Mouse (Mus musculus): Measurements from ENCODE around the gene Gm49339.
"Not testable (repeated sequence)": the region's sequence is repeated elsewhere in the genome, so short reads cannot be mapped to it uniquely, and the experiment has no call there.

Gm49339 gene

DNA sequence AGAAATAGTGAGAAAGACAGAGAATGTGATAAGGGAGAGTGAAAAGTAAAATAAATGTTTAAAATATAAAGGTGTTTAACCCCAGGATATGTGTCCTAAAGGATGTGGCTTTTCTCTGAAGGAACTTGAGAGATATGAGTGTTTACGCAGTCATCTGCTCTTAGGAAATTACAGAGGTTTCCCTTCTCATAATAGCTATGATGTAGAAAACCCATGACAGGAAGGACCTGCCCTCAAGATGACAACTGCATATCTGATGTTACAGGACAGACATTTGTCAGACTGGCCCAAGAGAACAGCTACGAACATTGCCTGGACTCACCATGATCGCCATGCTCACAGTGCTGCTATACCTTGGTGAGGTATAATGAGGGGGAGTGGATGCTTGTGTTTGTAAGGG lies at the start of gene Gm49339, which contains the start of gene Lilr4b:
Gene Gm49339 (plus strand): TSS at position 216 of the 400 bp plus-strand sequence.
Gene Lilr4b (plus strand): TSS at position 236 of the 400 bp plus-strand sequence.
- DNase-seq = not testable (repeated sequence)

DNA sequence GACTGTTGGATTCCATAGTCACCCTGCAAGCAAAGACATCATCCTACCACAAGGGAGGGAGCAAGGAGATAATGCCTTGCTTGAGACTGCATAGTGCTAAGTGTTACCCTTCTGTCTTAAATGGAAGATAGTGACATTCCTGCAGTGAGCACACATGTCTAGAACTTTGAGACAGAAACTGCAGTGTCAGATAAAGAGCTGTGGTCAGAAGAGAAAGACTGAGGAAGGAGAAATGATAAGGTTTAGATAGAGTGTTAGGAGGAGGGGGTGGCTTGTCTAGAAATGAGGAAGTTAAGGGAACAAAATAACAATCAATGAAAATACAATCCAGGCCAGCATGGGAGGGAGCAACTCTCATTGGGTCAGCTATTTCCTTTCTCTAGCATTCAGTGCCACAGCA lies 47.5 kb upstream of the Gm49339 start:
- DNase-seq = no peak

DNA sequence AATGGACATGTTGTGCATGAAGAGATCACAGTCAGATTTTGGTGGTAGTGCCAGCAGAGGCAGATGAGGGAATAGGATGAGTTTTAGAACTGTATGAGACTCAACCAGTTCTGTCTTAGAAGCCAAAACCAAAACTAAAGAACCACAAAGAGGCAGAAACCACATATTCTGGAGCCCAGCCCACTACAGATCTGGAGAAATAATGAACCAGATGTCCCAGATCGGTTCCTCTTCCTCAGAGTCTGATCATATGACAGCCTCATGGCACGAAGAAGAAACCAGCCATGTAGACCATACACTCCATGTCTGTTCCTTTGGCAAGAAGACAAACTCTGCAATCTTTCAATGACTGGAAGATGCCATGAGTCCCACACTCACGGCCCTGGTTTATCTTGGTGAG lies 44.7 kb upstream of the Gm49339 start:
- DNase-seq = no peak

DNA sequence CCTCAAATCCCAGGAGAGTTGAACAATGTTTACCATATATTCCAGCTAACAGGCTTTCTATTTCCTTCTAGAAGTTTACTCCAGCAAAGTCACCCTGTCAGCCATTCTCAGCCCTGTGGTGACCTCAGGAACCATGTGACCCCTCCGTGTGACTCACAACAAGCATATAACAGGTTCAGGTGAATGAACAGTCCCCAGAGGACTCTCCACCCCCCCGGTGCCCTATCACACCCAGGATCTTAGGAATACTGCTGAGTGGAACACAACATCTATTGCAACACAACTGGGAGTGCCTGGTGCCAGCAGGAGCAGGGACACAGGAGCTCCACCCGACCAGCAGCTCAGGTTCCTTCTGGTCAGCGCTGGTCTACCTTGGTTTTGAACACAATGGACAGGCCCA lies 28.8 kb upstream of the Gm49339 start:
- DNase-seq = no peak

DNA sequence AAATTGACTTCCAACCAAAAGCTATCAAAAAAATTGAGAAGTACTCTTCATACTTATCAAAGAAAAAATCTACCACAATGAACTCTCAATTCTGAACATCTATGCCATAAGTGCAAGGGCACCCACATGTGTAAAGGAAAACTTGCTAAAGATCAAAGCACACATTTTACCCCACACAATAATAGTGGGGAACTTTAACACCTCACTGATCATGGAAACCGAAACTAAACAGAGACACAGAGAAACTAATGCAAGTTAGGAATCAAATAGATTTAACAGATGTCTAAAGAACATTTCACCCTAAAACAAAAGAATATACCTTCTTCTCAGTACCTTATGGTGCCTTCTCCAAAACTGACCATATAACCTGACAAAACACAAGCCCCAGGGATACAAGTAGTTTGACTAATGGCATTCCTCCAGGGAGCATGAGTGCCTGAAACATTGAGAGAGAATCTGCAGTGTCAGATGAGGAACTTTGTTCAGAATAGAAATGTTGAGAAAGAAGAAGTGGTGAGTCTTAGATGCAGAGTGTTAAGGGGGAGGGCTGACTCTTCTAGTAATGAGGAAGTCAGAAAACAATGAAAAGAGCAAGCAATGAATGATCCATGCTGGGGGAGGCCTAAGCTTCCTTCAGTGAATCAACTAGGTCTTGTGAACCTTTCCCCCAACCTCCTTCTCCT lies 26.7 kb upstream of the Gm49339 start:
- no peak for DNase-seq

DNA sequence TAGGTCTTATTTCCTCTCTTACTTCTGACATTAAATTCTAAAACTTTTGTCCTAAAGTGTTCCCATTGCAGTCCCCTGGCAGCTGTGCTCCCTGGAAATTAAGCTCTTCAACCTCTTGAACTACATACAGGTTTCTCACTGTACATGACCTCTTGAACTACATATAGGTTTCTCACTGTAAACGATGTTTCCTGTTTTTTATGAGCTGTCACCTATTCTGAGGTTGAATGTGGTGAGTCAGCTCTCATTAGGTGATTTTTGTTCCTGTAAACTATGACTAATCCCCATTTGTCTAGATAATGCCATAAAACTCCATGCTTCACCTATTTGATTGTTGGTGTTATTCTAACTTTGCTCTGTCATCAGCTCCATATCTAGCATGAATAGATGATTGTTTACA lies 26.0 kb upstream of the Gm49339 start:
- DNase-seq = no peak

DNA sequence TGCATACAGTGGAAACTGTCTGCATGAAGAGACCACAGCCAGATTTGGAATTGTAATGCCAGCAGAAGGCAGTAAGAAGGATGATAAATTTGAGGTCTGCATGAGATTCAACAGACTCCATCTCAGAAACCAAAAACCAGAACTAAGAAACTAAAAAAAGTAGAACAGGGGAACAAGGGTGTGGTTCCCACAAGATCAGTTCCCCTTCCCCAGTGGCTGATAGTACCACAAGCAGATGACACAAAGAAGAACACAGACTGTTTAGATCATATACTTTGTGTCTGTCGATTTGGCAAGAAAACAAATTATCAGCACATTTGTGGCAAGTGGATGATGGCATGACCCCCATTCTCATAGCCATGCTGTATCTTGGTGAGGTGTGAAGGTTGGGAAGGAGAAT lies 24.6 kb upstream of the Gm49339 start:
- DNase-seq = no peak

DNA sequence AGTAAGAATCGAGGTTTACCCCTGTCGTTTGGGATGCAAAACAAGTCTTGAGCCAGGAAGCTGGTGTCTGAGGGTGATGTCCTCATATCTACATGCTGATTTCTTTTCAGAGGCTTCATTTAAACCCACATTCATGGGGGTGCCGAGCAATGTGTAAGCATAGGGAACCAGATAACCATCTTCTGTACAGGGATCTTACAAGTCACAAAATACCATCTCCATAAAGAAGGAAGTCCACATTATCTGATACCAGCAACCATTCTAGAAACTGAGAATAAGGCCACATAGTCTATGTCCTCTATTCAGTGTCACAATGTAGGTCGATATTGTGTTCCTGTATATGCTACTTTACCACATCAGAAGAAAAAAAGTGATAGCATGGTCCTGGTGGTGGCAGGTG lies 24.0 kb upstream of the Gm49339 start:
- DNase-seq = no peak

DNA sequence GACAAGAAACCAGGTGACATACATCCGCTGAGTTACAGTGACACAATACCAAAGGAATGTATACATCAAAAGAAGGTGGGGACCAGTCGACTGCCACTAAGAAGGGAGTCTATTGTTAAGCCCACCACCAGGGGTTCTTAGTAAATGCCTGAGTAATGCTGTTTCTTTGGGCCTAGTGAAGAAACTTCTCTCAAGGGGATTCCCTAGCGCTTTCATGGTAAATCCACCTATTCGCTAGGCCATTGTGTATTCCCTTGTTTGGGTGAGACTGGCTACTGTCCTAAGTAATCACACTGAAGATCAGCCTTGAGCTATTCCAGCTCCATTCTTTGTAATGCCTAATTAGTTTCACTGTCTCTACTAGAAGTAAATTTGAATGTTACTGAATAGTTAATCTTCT lies 16.6 kb upstream of the Gm49339 start:
- DNase-seq = not testable (repeated sequence)

DNA sequence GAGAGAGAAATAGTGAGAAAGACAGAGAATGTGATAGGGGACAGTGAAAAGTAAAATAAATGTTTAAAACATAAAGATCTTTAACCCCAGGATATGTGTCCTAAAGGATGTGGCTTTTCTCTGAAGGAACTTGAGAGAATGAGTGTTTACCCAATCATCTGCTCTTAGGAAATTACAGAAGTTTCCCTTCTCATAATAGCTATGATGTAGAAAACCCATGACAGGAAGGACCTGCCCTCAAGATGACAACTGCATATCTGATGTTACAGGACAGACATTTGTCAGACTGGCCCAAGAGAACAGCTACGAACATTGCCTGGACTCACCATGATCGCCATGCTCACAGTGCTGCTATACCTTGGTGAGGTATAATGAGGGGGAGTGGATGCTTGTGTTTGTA lies 10.3 kb downstream of the Gm49339 start, which contains the start of gene Lilrb4a:
Gene Lilrb4a (plus strand): TSS at position 266 of the 400 bp plus-strand sequence.
- not testable (repeated sequence) for DNase-seq

DNA sequence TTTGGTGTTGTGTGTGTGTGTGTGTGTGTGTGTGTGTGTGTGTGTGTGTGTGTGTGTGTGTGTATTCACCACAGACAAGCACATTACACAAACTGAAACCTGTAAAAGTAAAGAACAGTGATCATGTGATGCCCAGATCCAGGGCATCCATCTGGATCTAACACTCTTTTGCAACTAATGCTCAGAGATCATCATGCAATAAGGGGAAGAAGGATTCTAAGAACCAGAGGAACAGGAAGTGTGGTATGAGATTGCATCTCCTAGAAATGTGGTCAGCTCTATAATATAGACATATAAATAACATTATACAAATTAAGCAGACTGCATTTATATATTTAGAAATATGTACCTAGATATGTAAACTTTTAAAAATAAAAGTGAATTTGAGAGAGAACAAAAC lies 39.6 kb downstream of the Gm49339 start:
- no peak for DNase-seq

DNA sequence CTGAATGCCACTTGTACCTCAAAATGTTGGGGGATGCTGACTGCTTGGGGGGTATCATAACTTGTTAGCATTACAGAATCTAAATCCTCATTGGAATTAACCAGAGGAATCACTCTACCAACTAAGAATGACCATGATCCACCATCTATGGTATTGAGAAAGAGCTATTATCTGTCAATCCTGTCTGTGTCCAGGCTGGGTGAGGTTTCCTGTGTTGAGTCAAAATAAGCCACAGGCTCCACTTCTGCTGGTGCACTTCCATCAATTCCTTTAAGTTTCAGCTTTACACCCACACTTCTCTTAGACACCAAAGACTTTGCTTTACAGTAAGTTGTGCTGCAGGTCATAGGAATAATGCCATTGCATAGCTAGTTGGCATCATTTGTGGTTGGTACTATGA lies 41.0 kb downstream of the Gm49339 start:
- no peak for DNase-seq

DNA sequence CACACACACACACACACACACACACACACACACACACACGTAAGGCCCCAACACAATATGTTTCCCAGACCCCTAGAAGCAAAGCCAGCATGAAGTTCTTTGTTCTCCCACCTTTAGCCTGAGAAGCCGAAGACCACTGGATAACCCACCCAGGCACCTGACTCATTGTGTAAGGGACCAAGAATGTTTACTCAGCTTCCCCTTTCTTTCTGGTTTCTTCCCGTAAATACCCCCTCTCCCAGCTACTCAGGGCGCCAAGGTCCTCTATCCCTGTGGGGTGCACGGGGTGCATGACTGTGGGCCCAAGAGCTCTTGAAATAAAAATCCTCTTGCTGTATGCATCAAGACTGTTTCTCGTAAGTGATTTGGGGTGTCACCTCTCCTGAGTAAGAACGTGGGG lies 45.7 kb downstream of the Gm49339 start:
- peak; percentile 6 for DNase-seq

DNA sequence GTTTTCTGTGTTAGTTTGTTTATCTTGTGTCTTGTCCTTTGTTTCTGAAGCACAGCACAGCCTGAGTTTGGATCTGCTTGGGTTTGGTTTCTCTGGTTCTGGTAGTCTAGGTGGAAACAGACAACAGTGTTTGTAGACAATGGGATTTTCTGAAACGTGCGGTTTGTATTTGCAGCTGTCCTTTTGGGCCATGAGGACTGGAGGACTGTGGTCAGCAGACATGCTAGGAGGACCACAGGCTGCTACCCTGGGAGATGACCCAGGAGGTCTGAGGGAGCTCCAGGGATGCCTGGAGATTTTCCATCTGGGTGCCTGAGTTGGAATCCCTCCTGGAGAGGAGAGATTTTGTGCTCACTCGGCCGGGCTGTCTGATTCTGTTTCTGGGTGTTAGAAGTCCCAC lies 46.2 kb downstream of the Gm49339 start:
- DNase-seq = no peak

DNA sequence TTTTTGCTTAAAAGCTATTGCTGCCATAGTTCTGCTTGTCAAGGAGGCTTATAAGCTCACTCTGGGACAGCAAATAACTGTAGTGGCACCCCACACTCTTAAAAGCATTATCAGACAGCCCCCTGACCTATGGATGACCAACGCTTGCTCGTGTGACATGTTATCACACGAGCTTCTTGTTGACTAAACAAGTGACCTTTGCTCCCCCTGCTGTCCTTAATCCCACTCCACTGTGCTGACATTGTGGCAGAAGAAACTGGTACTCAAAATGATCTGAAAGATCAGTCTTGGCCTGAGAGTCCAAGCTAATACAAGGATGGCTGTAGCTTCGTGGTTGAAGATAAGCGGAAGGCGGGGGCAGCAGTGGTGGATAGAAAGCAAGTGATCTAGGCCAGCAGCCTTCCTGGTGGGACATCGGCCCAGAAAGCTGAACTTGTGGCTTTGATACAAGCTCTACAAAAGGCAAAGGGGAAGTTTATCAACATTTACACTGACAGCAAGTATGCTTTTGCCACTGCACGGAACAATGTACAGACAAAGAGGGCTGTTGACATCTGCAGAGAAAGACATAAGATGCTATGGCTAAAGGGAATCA lies 48.5 kb downstream of the Gm49339 start:
- peak; percentile 19 for DNase-seq

DNA sequence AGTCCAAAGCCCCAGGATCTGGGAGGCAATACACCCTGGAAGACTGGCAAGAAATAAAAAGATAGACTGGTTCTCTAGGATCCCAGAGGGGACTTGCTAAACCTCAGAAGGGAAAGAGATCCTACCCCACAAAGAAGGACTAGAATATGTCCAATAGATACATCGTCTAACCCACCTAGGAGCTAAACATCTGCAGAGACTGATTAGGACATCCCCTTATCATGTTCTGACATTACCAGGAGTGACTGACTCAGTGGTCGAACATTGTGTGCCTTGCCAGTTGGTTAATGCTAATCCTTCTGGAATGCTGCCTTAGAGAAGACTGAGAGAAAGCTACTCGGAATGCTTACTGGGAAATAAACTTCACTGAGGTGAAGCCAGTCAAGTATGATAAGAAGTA lies 49.1 kb downstream of the Gm49339 start:
- no peak for DNase-seq

DNA sequence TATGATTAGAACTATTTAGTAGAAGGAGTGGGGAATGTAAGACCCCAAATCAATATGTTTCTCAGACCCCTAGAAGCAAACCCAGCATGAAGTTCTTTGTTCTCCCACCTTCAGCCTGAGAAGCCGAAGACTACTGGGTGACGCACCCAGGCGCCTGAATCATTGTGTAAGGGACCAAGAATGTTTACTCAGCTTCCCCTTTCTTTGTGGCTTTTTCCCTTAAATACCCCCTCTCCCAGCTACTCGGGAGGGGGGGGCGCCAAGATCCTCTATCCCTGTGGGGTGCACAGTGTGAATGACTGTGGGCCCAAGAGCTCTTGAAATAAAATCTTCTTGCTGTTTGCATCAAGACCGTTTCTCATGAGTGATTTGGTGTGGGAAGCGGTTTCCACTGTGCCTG lies 50.4 kb downstream of the Gm49339 start:
- no peak for DNase-seq
